In genomic region chr5:17850582-17850981, GRCm38 (mm10) we compare ENCODE assay signal across 18 mouse cellular contexts. TPM values are rescaled to one million over a fixed set of nuclear protein-coding genes. Genes with fewer than 3 reads are reported as not detected.
DNase-seq lines count a peak whose midpoint lies in the region; ATAC-seq and TF ChIP-seq lines count a peak whose summit lies in the region.
"Had no signal": no experiment of that assay in that cellular context is flagged by ENCODE, and none has a peak within 500 bp of the region (broad histone marks: within the 10 kb centered on the region; RNA-seq: fewer than 3 reads in every experiment).

No protein-coding gene starts in this region.

- no peak overlapping the region for H3K9ac ChIP-seq in heart, postnatal 0 days (replicated peaks; ENCODE audit: low read depth, low read length)
- no peak overlapping the region for H3K9ac ChIP-seq in lung, postnatal 0 days (replicated peaks; ENCODE audit: low read depth)
- H3K9ac ChIP-seq: embryonic facial prominence, embryonic 15.5 days; forebrain, embryonic 13.5 days; limb, embryonic 13.5 days; midbrain, embryonic 15.5 days had no signal

- peaks cover 3% of the 10 kb centered on the region; the same call in 1 of the 2 replicates for H3K4me1 ChIP-seq in heart, postnatal 0 days (ENCODE audit: control insufficient read depth, insufficient read depth)
- no peaks in the 10 kb centered on the region for H3K4me1 ChIP-seq in lung, postnatal 0 days (ENCODE audit: insufficient read depth, low read depth, low read length)
- H3K4me1 ChIP-seq in brown adipose tissue, adult 24 weeks (ENCODE audit: control insufficient read depth, insufficient read depth, insufficient read length, low read length), result peaks cover 6% of the 10 kb centered on the region; the same call in 1 of the 2 replicates
- H3K4me1 ChIP-seq: embryonic facial prominence, embryonic 15.5 days; forebrain, embryonic 13.5 days; limb, embryonic 13.5 days; midbrain, embryonic 15.5 days had no signal

- TF ChIP-seq EP300 in heart, postnatal 0 days (IDR thresholded peaks at IDR 0.05; ENCODE audit: low read depth), result no peak
- no peak for TF ChIP-seq EP300 in lung, postnatal 0 days (IDR thresholded peaks at IDR 0.05)

- intact Hi-C loops in heart, postnatal 14 days (cut with DNase I), result no loop called here

- peak overlapping the region; percentile 51 for H3K27ac ChIP-seq in heart, postnatal 0 days (ENCODE audit: low read depth)
- H3K27ac ChIP-seq in lung, postnatal 0 days (ENCODE audit: low read length), result no peak overlapping the region
- peak overlapping the region; percentile 95 for H3K27ac ChIP-seq in brown adipose tissue, adult 24 weeks (replicated peaks; ENCODE audit: low read depth, low read length)
- H3K27ac ChIP-seq: embryonic facial prominence, embryonic 15.5 days; forebrain, embryonic 13.5 days; hindbrain, postnatal 0 days; left cerebral cortex, adult 2 months; limb, embryonic 13.5 days; macrophage; midbrain, embryonic 15.5 days had no signal

- DNase-seq in heart, postnatal 0 days (ENCODE audit: low spot score), result no peak
- no peak for DNase-seq in heart, postnatal 14 days
- no peak for DNase-seq in lung, postnatal 0 days (ENCODE audit: low spot score)
- DNase-seq in lung, postnatal 14 days, result no peak
- DNase-seq in left cerebral cortex, adult 8-10 months (ENCODE audit: low spot score in 2 of 2), result no peak
- DNase-seq in urinary bladder, postnatal 4 days (ENCODE audit: low spot score in 2 of 2), result no peak
- DNase-seq: adrenal gland, adult 2 months; cerebellum, adult 8-10 months; heart, postnatal 36 days; kidney, adult 9 months had no signal

- WGBS in heart, postnatal 0 days, result 70% methylated on average over 2 of the region's 2 CpGs
- WGBS in lung, postnatal 0 days, result 80% methylated on average over 2 of the region's 2 CpGs

- no peak overlapping the region for H3K4me2 ChIP-seq in heart, postnatal 0 days (ENCODE audit: low read depth, low read length)
- H3K4me2 ChIP-seq in lung, postnatal 0 days (replicated peaks; ENCODE audit: low read depth, low read length), result no peak overlapping the region
- H3K4me2 ChIP-seq: embryonic facial prominence, embryonic 15.5 days; forebrain, embryonic 13.5 days; limb, embryonic 13.5 days; midbrain, embryonic 15.5 days had no signal

- no peaks in the 10 kb centered on the region for H3K27me3 ChIP-seq in heart, postnatal 0 days (ENCODE audit: control insufficient read depth, insufficient read depth, low read length)
- H3K27me3 ChIP-seq in lung, postnatal 0 days (replicated peaks; ENCODE audit: insufficient read depth, low read length), result no peaks in the 10 kb centered on the region
- H3K27me3 ChIP-seq: embryonic facial prominence, embryonic 15.5 days; forebrain, embryonic 13.5 days; limb, embryonic 13.5 days; midbrain, embryonic 15.5 days had no signal

- no peaks in the 10 kb centered on the region for H3K9me3 ChIP-seq in heart, postnatal 0 days (replicated peaks; ENCODE audit: control insufficient read depth, low read length)
- no peaks in the 10 kb centered on the region for H3K9me3 ChIP-seq in lung, postnatal 0 days (ENCODE audit: low read length)
- H3K9me3 ChIP-seq: embryonic facial prominence, embryonic 15.5 days; forebrain, embryonic 13.5 days; limb, embryonic 13.5 days; midbrain, embryonic 15.5 days had no signal

- H3K36me3 ChIP-seq in heart, postnatal 0 days (replicated peaks; ENCODE audit: control insufficient read depth, insufficient read depth, low read length), result no peaks in the 10 kb centered on the region
- no peaks in the 10 kb centered on the region for H3K36me3 ChIP-seq in lung, postnatal 0 days (ENCODE audit: insufficient read depth, low read length)
- H3K36me3 ChIP-seq: embryonic facial prominence, embryonic 15.5 days; limb, embryonic 13.5 days; midbrain, embryonic 15.5 days had no signal

- TF ChIP-seq CTCF in heart, postnatal 0 days (IDR thresholded peaks at IDR 0.05; ENCODE audit: low read depth), result peak; percentile 36
- TF ChIP-seq CTCF in lung, postnatal 0 days (IDR thresholded peaks at IDR 0.05), result peak; percentile 56

- no peak overlapping the region for H3K4me3 ChIP-seq in heart, postnatal 0 days (ENCODE audit: low read depth, low read length)
- no peak overlapping the region for H3K4me3 ChIP-seq in lung, postnatal 0 days (ENCODE audit: low read depth, low read length)
- peak overlapping the region; percentile 44 for H3K4me3 ChIP-seq in brown adipose tissue, adult 24 weeks (ENCODE audit: insufficient read depth, low read depth, low read length)
- H3K4me3 ChIP-seq: embryonic facial prominence, embryonic 15.5 days; forebrain, embryonic 13.5 days; left cerebral cortex, adult 2 months; limb, embryonic 13.5 days; midbrain, embryonic 15.5 days had no signal

- ATAC-seq in heart, postnatal 0 days (ENCODE audit: insufficient read depth, low read depth), result no peak
- ATAC-seq in lung, postnatal 0 days, result no peak
- ATAC-seq: forebrain, embryonic 13.5 days; hindbrain, postnatal 0 days; midbrain, embryonic 15.5 days had no signal

RNA-seq across cellular contexts. Expression of gene Cd36, which starts 38.0 kb away (rescaled TPM):
- total RNA-seq in heart, postnatal 0 days (2014; rRNA removed; ENCODE audit: low replicate concordance), result 373 and 526 TPM in 2 replicates
- 601 and 603 TPM in 2 replicates for polyA plus RNA-seq in heart, postnatal 0 days (2015; fragmentation: Nextera tagmentation; extraction: Ambion mirVana)
- total RNA-seq in heart, postnatal 14 days (2021), result 1,000 to 10,000 TPM; 1,593 to 1,754 TPM
- 448 and 458 TPM in 2 replicates for polyA plus RNA-seq in lung, postnatal 0 days (2015; fragmentation: Nextera tagmentation; extraction: Ambion mirVana)
- polyA plus RNA-seq in brown adipose tissue, adult 24 weeks (2012; ENCODE audit: insufficient read depth, insufficient read length, missing spikeins), result 1,463 and 1,631 TPM in 2 replicates
- 1 to 10 TPM; 1.4 to 7.8 (median 4.6) TPM for total RNA-seq in left cerebral cortex, adult 8-10 months (2022)

Comparison
In these comparisons a context has a peak if more than half of its experiments do, and no peak if none do; other contexts are left out.
1. RNA of gene Cd36, which starts 38.0 kb away (total RNA-seq): 1,593 to 1,754 TPM in heart, postnatal 14 days and 373 to 526 TPM in heart, postnatal 0 days; 1.4 to 7.8 TPM in left cerebral cortex, adult 8-10 months; every median in the first group is over 10 times any median in the second.